Mouse (Mus musculus) MEL (cell line): ENCODE results near the gene Vwa8. TPM values are rescaled to one million over a fixed set of nuclear protein-coding genes. Genes with fewer than 3 reads are reported as not detected.

ENCODE experiments used
- DNase-seq: peaks from one replicate; pipeline ENCODE4 v3.0.0; 2011; ENCODE audit warnings: low read depth, low spot score
- H3K27ac ChIP-seq: 2 replicates; pipeline ENCODE4 v1.5.1; 2012; ENCODE audit warnings: low read depth, mild to moderate bottlenecking, control low read depth, low read length, moderate library complexity; ENCODE audit not compliant: control insufficient read depth
- H3K27me3 ChIP-seq, 2 experiments: fragments of 150-350 bp in 1 of 2; sonication (generic) in 1 of 2; 2 replicates each; pipeline ENCODE4 v1.6.1; 2012; ENCODE audit warnings: low read length in 2 of 2, mild to moderate bottlenecking in 2 of 2, improper control_type of control experiment in 1 of 2, moderate library complexity in 1 of 2; ENCODE audit not compliant: insufficient read depth in 2 of 2, control insufficient read depth in 1 of 2
- H3K36me3 ChIP-seq, 2 experiments: 2 replicates each; pipeline ENCODE4 v1.6.1; 2012 to 2014; ENCODE audit warnings: low read length in 2 of 2, improper control_type of control experiment in 1 of 2, inconsistent platforms in 1 of 2, mild to moderate bottlenecking in 1 of 2; ENCODE audit not compliant: insufficient read depth in 2 of 2, control insufficient read depth in 1 of 2
- H3K4me1 ChIP-seq, 2 experiments: fragments of 150-350 bp in 1 of 2; sonication (generic) in 1 of 2; 2 replicates each; pipeline ENCODE4 v1.6.1; 2012; ENCODE audit warnings: low read length in 2 of 2, improper control_type of control experiment in 1 of 2, mild to moderate bottlenecking in 1 of 2; ENCODE audit not compliant: insufficient read depth in 2 of 2, control insufficient read depth in 1 of 2
- H3K4me3 ChIP-seq, 2 experiments: fragments of 150-350 bp in 1 of 2; sonication (generic) in 1 of 2; 2 replicates each; pipeline ENCODE4 v1.5.1; 2012; ENCODE audit warnings: low read depth in 2 of 2, low read length in 2 of 2, mild to moderate bottlenecking in 2 of 2, moderate library complexity in 2 of 2, control low read depth in 1 of 2, improper control_type of control experiment in 1 of 2; ENCODE audit not compliant: control insufficient read depth in 1 of 2, insufficient read depth in 1 of 2
- H3K79me2 ChIP-seq: 2 replicates; pipeline ENCODE4 v1.6.1; 2012; ENCODE audit warnings: mild to moderate bottlenecking, low read length, moderate library complexity; ENCODE audit not compliant: control insufficient read depth, poor library complexity, insufficient read depth
- H3K9ac ChIP-seq: 2 replicates; pipeline ENCODE4 v1.6.1; 2012; ENCODE audit warnings: low read depth, mild to moderate bottlenecking, control low read depth, low read length, moderate library complexity; ENCODE audit not compliant: control insufficient read depth, poor library complexity, severe bottlenecking
- H3K9me3 ChIP-seq: fragments of 150-350 bp; sonication (generic); replicated peaks from 2 replicates; pipeline ENCODE4 v1.6.1; 2012; ENCODE audit warnings: mild to moderate bottlenecking, low read length, improper control_type of control experiment, moderate library complexity; ENCODE audit not compliant: insufficient read depth
- BHLHE40 ChIP-seq: IDR thresholded peaks from 2 replicates; pipeline ENCODE4 v1.6.1; 2012; ENCODE audit warnings: low read depth, mild to moderate bottlenecking, inconsistent platforms, low read length, improper control_type of control experiment, borderline replicate concordance
- CHD2 ChIP-seq: IDR thresholded peaks from 2 replicates; pipeline ENCODE4 v1.6.1; 2011; ENCODE audit warnings: low read length, improper control_type of control experiment
- CTCF ChIP-seq, 3 experiments: IDR thresholded peaks in 2 of 3; conservative IDR thresholded peaks in 1 of 3; 2 replicates each; pipeline ENCODE4 v1.5.1; 2011 to 2012; ENCODE audit warnings: low read length in 3 of 3, low read depth in 2 of 3, mild to moderate bottlenecking in 2 of 3, improper control_type of control experiment in 1 of 3, inconsistent platforms in 1 of 3, mixed read lengths in 1 of 3, moderate library complexity in 1 of 3; ENCODE audit not compliant: control insufficient read depth in 1 of 3, insufficient read depth in 1 of 3, poor library complexity in 1 of 3, severe bottlenecking in 1 of 3
- EP300 ChIP-seq, 2 experiments: IDR thresholded peaks; 2 replicates each; pipeline ENCODE4 v1.6.1; 2011; ENCODE audit warnings: improper control_type of control experiment in 2 of 2, low read length in 2 of 2, low read depth in 1 of 2, mild to moderate bottlenecking in 1 of 2
- ETS1 ChIP-seq: IDR thresholded peaks from 2 replicates; pipeline ENCODE4 v1.6.1; 2012; ENCODE audit warnings: low read depth, mild to moderate bottlenecking, inconsistent platforms, low read length, improper control_type of control experiment, moderate library complexity
- GABPA ChIP-seq: IDR thresholded peaks from 2 replicates; pipeline ENCODE4 v1.6.1; 2012; ENCODE audit warnings: low read depth, mild to moderate bottlenecking, inconsistent platforms, low read length, improper control_type of control experiment, moderate library complexity
- KAT2A ChIP-seq: conservative IDR thresholded peaks from 2 replicates; pipeline ENCODE4 v1.6.1; 2012; ENCODE audit warnings: low read depth, low read length, improper control_type of control experiment, inconsistent platforms
- MXI1 ChIP-seq: IDR thresholded peaks from 2 replicates; pipeline ENCODE4 v1.6.1; 2011; ENCODE audit warnings: mild to moderate bottlenecking, low read depth, low read length, improper control_type of control experiment
- MYB ChIP-seq: IDR thresholded peaks from 2 replicates; pipeline ENCODE4 v1.6.1; 2011; ENCODE audit warnings: mild to moderate bottlenecking, low read depth, low read length, improper control_type of control experiment
- NELFE ChIP-seq: IDR thresholded peaks from 2 replicates; pipeline ENCODE4 v1.6.1; 2011; ENCODE audit warnings: low read depth, low read length, improper control_type of control experiment
- NRF1 ChIP-seq: IDR thresholded peaks from 2 replicates; pipeline ENCODE4 v1.6.1; 2014; ENCODE audit warnings: low read depth, mild to moderate bottlenecking, inconsistent platforms, low read length, improper control_type of control experiment, moderate library complexity; ENCODE audit not compliant: poor library complexity, insufficient read depth, severe bottlenecking
- POLR2AphosphoS2 ChIP-seq: IDR thresholded peaks from 2 replicates; pipeline ENCODE4 v1.6.1; 2011; ENCODE audit warnings: low read length, improper control_type of control experiment
- POLR2AphosphoS5 ChIP-seq: IDR thresholded peaks from 2 replicates; pipeline ENCODE4 v1.6.1; 2012; ENCODE audit warnings: low read depth, borderline replicate concordance, mild to moderate bottlenecking, inconsistent platforms, low read length, moderate library complexity, mixed read lengths
- RAD21 ChIP-seq: IDR thresholded peaks from 2 replicates; pipeline ENCODE4 v1.6.1; 2011; ENCODE audit warnings: mild to moderate bottlenecking, low read depth, low read length, improper control_type of control experiment
- RCOR1 ChIP-seq: IDR thresholded peaks from 2 replicates; pipeline ENCODE4 v1.6.1; 2012; ENCODE audit warnings: low read depth, mild to moderate bottlenecking, inconsistent platforms, low read length, improper control_type of control experiment
- SIN3A ChIP-seq: IDR thresholded peaks from 2 replicates; pipeline ENCODE4 v1.6.1; 2012; ENCODE audit warnings: low read length, improper control_type of control experiment, inconsistent platforms
- SMC3 ChIP-seq: IDR thresholded peaks from 2 replicates; pipeline ENCODE4 v1.6.1; 2011; ENCODE audit warnings: low read depth, low read length, improper control_type of control experiment
- TBP ChIP-seq: IDR thresholded peaks from 2 replicates; pipeline ENCODE4 v1.8.0; 2011; ENCODE audit warnings: low read depth, low read length, improper control_type of control experiment
- TCF12 ChIP-seq: IDR thresholded peaks from 2 replicates; pipeline ENCODE4 v1.6.1; 2014; ENCODE audit warnings: low read depth, mild to moderate bottlenecking, inconsistent platforms, low read length, improper control_type of control experiment, moderate library complexity
- USF1 ChIP-seq: IDR thresholded peaks from 2 replicates; pipeline ENCODE4 v1.6.1; 2014; ENCODE audit warnings: low read depth, mild to moderate bottlenecking, inconsistent platforms, low read length, improper control_type of control experiment, moderate library complexity
- USF2 ChIP-seq, 2 experiments: IDR thresholded peaks; 2 replicates each; pipeline ENCODE4 v1.6.1; 2011 to 2012; ENCODE audit warnings: improper control_type of control experiment in 2 of 2, low read length in 2 of 2, borderline replicate concordance in 1 of 2, inconsistent platforms in 1 of 2, low read depth in 1 of 2, mild to moderate bottlenecking in 1 of 2; ENCODE audit not compliant: insufficient read depth in 1 of 2
- ZC3H11A ChIP-seq: IDR thresholded peaks from 2 replicates; pipeline ENCODE4 v1.6.1; 2012; ENCODE audit warnings: low read depth, mild to moderate bottlenecking, inconsistent platforms, low read length, improper control_type of control experiment
- ZKSCAN1 ChIP-seq: IDR thresholded peaks from 2 replicates; pipeline ENCODE4 v1.6.1; 2012; ENCODE audit warnings: low read depth, mild to moderate bottlenecking, inconsistent platforms, low read length, improper control_type of control experiment, moderate library complexity
- ZMIZ1 ChIP-seq: IDR thresholded peaks from 2 replicates; pipeline ENCODE4 v1.6.1; 2012; ENCODE audit warnings: low read depth, mild to moderate bottlenecking, inconsistent platforms, low read length, improper control_type of control experiment, moderate library complexity
- polyA plus RNA-seq, 2 experiments: library from polyadenylated mRNA; stranded (reverse) in 1 of 2; unstranded in 1 of 2; fragments of >175 nt in 1 of 2; fragments of >200 nt in 1 of 2; gene quantifications; 2 replicates each; pipeline versions ENCODE4 v1.2.1 to v1.2.4; 2012; ENCODE audit warnings: low replicate concordance in 2 of 2, low read depth in 1 of 2; ENCODE audit not compliant: insufficient read length in 2 of 2, insufficient read depth in 1 of 2, missing spikeins in 1 of 2
- total RNA-seq: library from RNA; depleted of rRNA; stranded (reverse); fragments of 300-350 nt; gene quantifications from 2 replicates; pipeline ENCODE4 v1.2.3, GENCODE M21; 2012

The Vwa8 gene
- total and polyA plus RNA-seq, 3 experiments: 12.4 to 19.6 TPM; not detected in 1

DNA sequence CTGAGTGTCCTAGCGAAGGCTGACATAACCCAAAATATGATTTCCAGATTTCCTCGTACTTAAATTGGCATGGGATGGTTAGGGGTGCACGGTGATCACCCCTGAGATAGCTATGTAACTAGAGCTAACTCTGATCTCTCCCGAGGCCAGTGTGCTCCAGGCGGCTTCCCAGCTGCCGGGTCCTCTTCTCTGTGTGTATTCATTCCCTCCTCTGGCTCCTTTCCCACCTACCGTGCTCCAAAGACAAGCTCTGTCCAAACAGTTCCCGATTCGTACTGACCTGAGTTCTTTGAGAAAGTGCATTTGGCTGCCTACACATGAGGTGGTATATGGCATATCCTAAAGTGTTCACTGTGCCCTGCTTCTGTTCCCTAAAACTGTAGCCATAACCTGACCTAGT is 313.8 kb downstream of the Vwa8 start:
- H3K79me2 ChIP-seq: no peaks in the 10 kb centered on the region
- DNase-seq: no peak
- no peaks in the 10 kb centered on the region for H3K36me3 ChIP-seq
- H3K9ac ChIP-seq: no peak overlapping the region
- TF ChIP-seq POLR2AphosphoS5 (no peak), CHD2 (no peak), SMC3 (no peak), MXI1 (no peak), TBP (no peak), NRF1 (no peak), ZKSCAN1 (no peak), BHLHE40 (no peak), TCF12 (no peak), CTCF (IDR thresholded peaks at IDR 0.05 in 2 of 3, conservative IDR thresholded peaks at IDR 0.05 in 1 of 3; ENCODE audit: control insufficient read depth in 1 of 3, insufficient read depth in 1 of 3, low read depth in 2 of 3, low read length in 3 of 3, poor library complexity in 1 of 3, severe bottlenecking in 1 of 3) (no peak)
- TF ChIP-seq, all 39 proteins: peak for 0
- no peak overlapping the region for H3K27ac ChIP-seq
- H3K4me1 ChIP-seq: no peaks in the 10 kb centered on the region
- no peaks in the 10 kb centered on the region for H3K9me3 ChIP-seq
- H3K4me3 ChIP-seq: no peak overlapping the region
- no peaks in the 10 kb centered on the region for H3K27me3 ChIP-seq

DNA sequence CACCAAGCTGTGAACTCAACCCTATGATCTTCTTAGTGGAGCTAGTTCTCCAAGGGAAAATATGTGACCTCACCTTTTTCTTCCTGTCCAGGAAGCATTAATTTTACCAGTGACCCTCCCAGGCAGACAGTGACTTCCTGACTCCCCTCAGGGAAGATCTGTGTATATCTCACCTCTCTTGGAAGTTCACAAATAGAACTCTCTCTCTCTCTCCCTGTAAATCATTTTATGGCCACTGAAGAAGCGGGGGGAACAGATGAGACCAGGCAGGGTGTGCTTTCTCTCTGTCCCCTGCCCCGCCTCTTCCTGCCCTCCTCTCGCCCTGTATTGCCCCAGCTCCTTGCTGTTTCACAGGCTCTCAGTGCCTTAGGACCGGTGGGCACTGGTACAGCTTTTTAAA is 315.5 kb downstream of the Vwa8 start:
- Histone ChIP-seq H3K4me1 (no peaks in the 10 kb centered on the region), H3K9ac (no peak overlapping the region), H3K79me2 (no peaks in the 10 kb centered on the region), H3K27me3 (no peaks in the 10 kb centered on the region), H3K27ac (no peak overlapping the region), H3K36me3 (no peaks in the 10 kb centered on the region)
- DNase-seq: no peak
- no peak for TF ChIP-seq RCOR1
- no peak for TF ChIP-seq ZC3H11A
- TF ChIP-seq MYB: no peak
- TF ChIP-seq KAT2A: no peak
- TF ChIP-seq ETS1: no peak
- TF ChIP-seq ZKSCAN1: no peak
- no peak for TF ChIP-seq NELFE
- TF ChIP-seq GABPA: no peak
- TF ChIP-seq ZMIZ1: no peak
- no peak for TF ChIP-seq TBP
- TF ChIP-seq POLR2AphosphoS2: no peak
- TF ChIP-seq USF2 (IDR thresholded peaks at IDR 0.05; ENCODE audit: borderline replicate concordance in 1 of 2, insufficient read depth in 1 of 2, low read depth in 1 of 2, low read length in 2 of 2): no peak
- no peak for TF ChIP-seq SIN3A
- TF ChIP-seq EP300 (IDR thresholded peaks at IDR 0.05; ENCODE audit: low read depth in 1 of 2, low read length in 2 of 2): no peak
- no peak for TF ChIP-seq RAD21
- TF ChIP-seq USF1: no peak
- TF ChIP-seq, all 39 proteins: peak for 0
- H3K9me3 ChIP-seq: no peaks in the 10 kb centered on the region
- no peak overlapping the region for H3K4me3 ChIP-seq
